Mouse (Mus musculus): Measurements from ENCODE around the gene Procr.

GRCm38 (mm10) chr2:155724526-155724925, 26.4 kb upstream of the Procr start:
- TF ChIP-seq CTCF (conservative IDR thresholded peaks at IDR 0.05; ENCODE audit: low read length) (no peak), POU5F1 (IDR thresholded peaks at IDR 0.05; ENCODE audit: borderline replicate concordance, low read length) (no peak)

Data from E14TG2a.4 (cell line).